Mouse (Mus musculus) heart, embryonic 15.5 days (tissue): ENCODE measurements around the gene Adamtsl3. TPM values are rescaled to one million over a fixed set of nuclear protein-coding genes. Genes with fewer than 3 reads are reported as not detected.
A peak's percentile ranks its signal among the peaks of the same experiment; 100 is the strongest.
"Not testable (repeated sequence)": the region's sequence is repeated elsewhere in the genome, so short reads cannot be mapped to it uniquely, and the experiment has no call there.

ENCODE experiments used
- ATAC-seq: fragments of 200-750 bp; cut with Nextera tagmentation; replicated peaks from 2 replicates; pipeline ENCODE4 v1.8.0; 2017; ENCODE audit warnings: low read depth, moderate TSS enrichment; ENCODE audit not compliant: insufficient number of reproducible peaks, insufficient read depth, low FRiP score
- H3K27ac ChIP-seq: fragments of 300-500 bp; sonication (generic); 2 replicates; pipeline ENCODE4 v1.5.1; 2015; ENCODE audit warnings: mild to moderate bottlenecking, inconsistent platforms
- H3K27me3 ChIP-seq: fragments of 300-500 bp; sonication (generic); 2 replicates; pipeline ENCODE4 v1.6.1; 2015; ENCODE audit warnings: inconsistent platforms
- H3K36me3 ChIP-seq: fragments of 300-500 bp; sonication (generic); 2 replicates; pipeline ENCODE4 v1.6.1; 2015; ENCODE audit warnings: mild to moderate bottlenecking, inconsistent platforms
- H3K4me1 ChIP-seq: fragments of 300-500 bp; sonication (generic); replicated peaks from 2 replicates; pipeline ENCODE4 v1.6.1; 2015; ENCODE audit warnings: inconsistent platforms
- H3K4me2 ChIP-seq: fragments of 300-500 bp; sonication (generic); 2 replicates; pipeline ENCODE4 v1.6.1; 2015; ENCODE audit warnings: inconsistent platforms, mild to moderate bottlenecking, moderate library complexity
- H3K4me3 ChIP-seq: fragments of 300-500 bp; sonication (generic); 2 replicates; pipeline ENCODE4 v1.5.1; 2015; ENCODE audit warnings: mild to moderate bottlenecking, inconsistent platforms
- H3K9ac ChIP-seq: fragments of 300-500 bp; sonication (generic); 2 replicates; pipeline ENCODE4 v1.6.1; 2015; ENCODE audit warnings: mild to moderate bottlenecking, inconsistent platforms
- H3K9me3 ChIP-seq: fragments of 300-500 bp; sonication (generic); replicated peaks from 2 replicates; pipeline ENCODE4 v1.6.1; 2016; ENCODE audit warnings: inconsistent platforms
- WGBS: fragments of 180-500 bp; shearing (Covaris S2); methylation state at CpG from one replicate; pipeline ENCODE4 v1.1.7; 2015; ENCODE audit warnings: mixed read lengths; 5-methylcytosine and 5-hydroxymethylcytosine counted together
- polyA plus RNA-seq: library from polyadenylated mRNA; unstranded; fragments of >200 nt; fragmentation: Nextera tagmentation; extraction: Ambion mirVana; gene quantifications from 2 replicates; pipeline ENCODE4 v1.2.1, GENCODE M21; 2015

Adamtsl3 gene
- polyA plus RNA-seq, 1 experiment from 2014 or later, result 1.5 TPM

- no peak for ATAC-seq
- H3K4me1 ChIP-seq, result no peaks in the 10 kb centered on the region
- no peaks in the 10 kb centered on the region for H3K27me3 ChIP-seq
Measured at GRCm38 (mm10) chr7:82394435-82395186, 59.1 kb downstream of the Adamtsl3 start.

DNA sequence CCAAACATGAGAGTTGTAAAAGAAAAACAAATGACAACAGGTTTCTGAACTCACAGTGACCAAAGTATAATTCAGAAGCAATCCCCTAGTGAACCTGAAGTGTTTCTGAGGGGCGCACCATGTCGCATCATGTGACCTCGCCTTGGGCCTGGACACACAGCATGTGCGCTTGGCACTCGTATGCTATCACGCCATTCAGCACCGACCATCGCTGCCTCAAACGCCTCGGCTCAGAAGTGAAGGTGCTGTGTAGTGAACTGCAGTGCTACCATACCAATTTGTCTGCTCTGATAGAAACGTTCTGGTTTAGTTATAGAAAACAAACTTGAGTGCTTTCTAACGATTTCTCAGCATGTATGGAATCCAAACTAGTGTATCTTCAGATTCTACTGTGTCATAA lies 59.7 kb downstream of the Adamtsl3 start:
- WGBS, result 85% methylated on average over 12 of the region's 12 CpGs
- Histone ChIP-seq H3K4me3 (no peak overlapping the region), H3K27ac (no peak overlapping the region), H3K9ac (no peak overlapping the region), H3K9me3 (no peaks in the 10 kb centered on the region), H3K4me1 (no peaks in the 10 kb centered on the region), H3K36me3 (no peaks in the 10 kb centered on the region), H3K27me3 (no peaks in the 10 kb centered on the region), H3K4me2 (no peak overlapping the region)
- no peak for ATAC-seq

More at GRCm38 (mm10) chr7:82394435-82395186, 59.1 kb downstream of the Adamtsl3 start:
- Histone ChIP-seq H3K4me2 (no peak overlapping the region), H3K4me3 (no peak overlapping the region), H3K9me3 (no peaks in the 10 kb centered on the region), H3K9ac (no peak overlapping the region), H3K27ac (no peak overlapping the region), H3K36me3 (no peaks in the 10 kb centered on the region)
- 76% methylated on average over 6 of the region's 6 CpGs for WGBS

DNA sequence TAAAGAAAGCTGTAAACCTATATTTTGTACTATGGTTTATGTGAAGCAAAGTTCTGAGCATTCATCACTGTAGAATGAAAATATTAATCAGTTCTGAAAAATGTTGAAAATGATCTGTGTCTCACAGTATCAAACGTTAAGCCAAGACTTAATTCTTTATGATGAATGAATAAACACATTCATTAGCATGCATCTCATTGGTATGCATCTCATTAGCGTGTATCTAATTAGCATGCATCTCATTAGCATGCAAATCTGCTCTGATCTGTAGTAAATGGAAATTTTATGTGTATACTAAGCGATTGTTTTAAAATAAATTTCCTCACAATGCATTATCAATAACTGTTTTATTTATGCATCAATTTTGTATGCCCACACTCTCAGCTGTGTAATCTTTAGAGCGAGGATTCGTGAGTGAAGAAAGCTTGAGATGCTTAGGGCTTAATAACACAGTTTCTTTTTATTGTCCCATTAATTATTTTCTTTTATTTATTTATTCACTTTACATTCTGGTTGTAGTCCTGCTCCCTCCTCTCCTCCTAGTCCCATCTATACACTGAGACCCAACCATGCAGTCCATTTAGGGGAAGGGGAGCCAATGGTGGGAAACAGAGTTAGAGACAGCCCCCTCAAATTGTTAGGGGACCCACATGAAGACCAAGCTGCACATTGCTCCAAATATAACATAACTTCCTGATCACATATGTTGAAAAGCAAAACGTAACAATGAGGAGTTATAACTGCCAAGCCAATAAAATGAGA lies 60.4 kb downstream of the Adamtsl3 start:
- Histone ChIP-seq H3K36me3 (no peaks in the 10 kb centered on the region), H3K9ac (no peak overlapping the region), H3K9me3 (no peaks in the 10 kb centered on the region), H3K27ac (no peak overlapping the region), H3K4me1 (no peaks in the 10 kb centered on the region), H3K4me2 (no peak overlapping the region), H3K4me3 (no peak overlapping the region), H3K27me3 (no peaks in the 10 kb centered on the region)
- WGBS, result 79% methylated on average over 6 of the region's 6 CpGs
- no peak for ATAC-seq

DNA sequence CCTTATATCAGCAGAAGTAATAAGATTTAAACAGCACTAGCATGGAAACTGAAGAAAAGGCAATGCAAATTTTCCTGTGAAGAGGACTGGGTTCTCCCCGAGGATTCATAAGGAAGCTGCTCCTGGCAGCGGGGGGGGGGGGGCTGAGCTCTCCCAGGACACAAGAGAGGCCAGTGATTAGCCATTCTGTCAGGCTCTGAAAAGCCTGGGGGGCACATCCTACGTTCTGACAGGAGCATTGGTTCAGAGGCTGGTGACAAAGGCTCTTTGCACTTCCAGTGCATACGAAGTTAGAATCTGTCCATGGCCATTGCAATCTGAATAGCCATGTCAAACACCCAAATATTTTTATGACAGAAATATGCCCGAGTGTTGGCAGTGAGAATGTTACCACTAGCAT lies 61.4 kb downstream of the Adamtsl3 start:
- Histone ChIP-seq H3K9ac (no peak overlapping the region), H3K36me3 (no peaks in the 10 kb centered on the region), H3K27ac (no peak overlapping the region), H3K27me3 (no peaks in the 10 kb centered on the region), H3K4me3 (no peak overlapping the region), H3K4me2 (no peak overlapping the region), H3K9me3 (no peaks in the 10 kb centered on the region), H3K4me1 (no peaks in the 10 kb centered on the region)
- 29% methylated on average over 4 of the region's 5 CpGs for WGBS
- no peak for ATAC-seq

DNA sequence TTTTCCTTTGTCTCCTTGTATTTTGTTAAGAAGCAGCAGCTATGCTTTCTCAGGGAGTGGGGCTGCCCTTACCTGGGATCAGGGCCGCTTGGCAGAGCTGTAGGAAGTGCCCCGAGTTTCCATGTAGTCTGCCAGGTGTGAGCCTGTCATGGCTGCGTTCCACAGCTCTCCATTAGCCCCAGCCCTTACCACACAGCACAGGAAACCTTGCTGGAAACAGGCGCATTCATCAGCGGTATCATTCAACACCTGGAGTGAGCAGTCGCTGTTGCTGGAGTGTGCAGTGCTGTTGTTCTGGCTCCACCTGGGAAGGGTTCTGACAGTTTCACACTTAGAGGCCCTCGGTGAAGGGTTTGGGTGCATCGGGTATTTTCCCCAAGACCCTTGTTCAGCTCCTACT lies 62.1 kb downstream of the Adamtsl3 start:
- H3K36me3 ChIP-seq, result no peaks in the 10 kb centered on the region
- no peak overlapping the region for H3K4me3 ChIP-seq
- 59% methylated on average over 8 of the region's 8 CpGs for WGBS
- H3K9me3 ChIP-seq, result no peaks in the 10 kb centered on the region
- no peak overlapping the region for H3K27ac ChIP-seq
- no peak overlapping the region for H3K9ac ChIP-seq
- no peak for ATAC-seq
- no peak overlapping the region for H3K4me2 ChIP-seq
- no peaks in the 10 kb centered on the region for H3K4me1 ChIP-seq
- H3K27me3 ChIP-seq, result no peaks in the 10 kb centered on the region

GRCm38 (mm10) chr7:82405466-82406045 lies 70.1 kb downstream of the Adamtsl3 start:
- Histone ChIP-seq H3K27ac (no peak overlapping the region), H3K4me2 (no peak overlapping the region), H3K9ac (no peak overlapping the region), H3K4me1 (no peaks in the 10 kb centered on the region), H3K27me3 (no peaks in the 10 kb centered on the region), H3K9me3 (no peaks in the 10 kb centered on the region), H3K36me3 (no peaks in the 10 kb centered on the region), H3K4me3 (no peak overlapping the region)
- no peak for ATAC-seq
- WGBS, result 79% methylated on average over 9 of the region's 9 CpGs

DNA sequence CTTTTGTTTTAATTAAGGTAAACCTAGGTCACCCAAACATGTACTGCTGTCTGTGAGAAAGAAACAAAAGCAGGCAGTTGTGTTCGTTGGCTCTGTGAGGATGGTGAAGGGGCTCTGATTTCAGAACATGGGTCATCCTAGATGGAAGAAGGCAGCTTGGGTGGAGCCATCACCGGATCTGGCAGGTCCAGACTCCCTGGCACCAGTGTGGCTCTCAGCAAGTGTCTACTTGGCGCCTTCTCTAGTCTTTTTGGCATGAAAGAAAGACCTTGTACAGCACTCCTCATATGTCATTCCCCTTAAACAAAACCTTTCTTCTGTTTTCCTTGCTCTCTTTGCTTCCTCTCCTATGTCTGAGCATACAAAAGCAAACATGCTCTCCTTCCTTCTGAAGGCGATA lies 75.5 kb downstream of the Adamtsl3 start:
- no peak overlapping the region for H3K9ac ChIP-seq

DNA sequence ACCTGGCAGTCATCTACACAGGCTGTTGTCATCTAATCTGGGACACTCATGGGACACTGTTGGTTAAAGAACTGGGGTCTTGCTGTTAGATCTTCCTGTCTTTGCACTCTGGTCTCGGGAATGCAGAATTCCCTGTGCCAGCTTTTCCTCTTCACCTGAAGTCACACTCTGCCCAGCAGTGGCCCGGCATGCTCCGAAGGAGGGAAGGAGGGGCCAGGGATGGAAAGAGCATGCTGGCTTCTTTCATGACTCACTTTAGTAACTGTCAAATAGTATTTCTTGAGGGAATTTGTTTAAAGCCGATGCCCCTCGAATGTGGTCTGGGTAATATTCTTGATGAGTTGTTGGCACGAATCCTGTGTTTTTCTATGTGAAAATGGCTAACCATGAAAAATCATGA lies 81.2 kb downstream of the Adamtsl3 start:
- no peaks in the 10 kb centered on the region for H3K36me3 ChIP-seq
- 54% methylated on average over 6 of the region's 6 CpGs for WGBS

More for the DNA sequence above, 75.5 kb downstream of the Adamtsl3 start:
- H3K27me3 ChIP-seq, result no peaks in the 10 kb centered on the region
- no peak overlapping the region for H3K27ac ChIP-seq
- H3K4me3 ChIP-seq, result no peak overlapping the region
- H3K4me2 ChIP-seq, result no peak overlapping the region
- WGBS, result 61% methylated on average over 4 of the region's 4 CpGs
- no peak for ATAC-seq
- no peaks in the 10 kb centered on the region for H3K4me1 ChIP-seq
- H3K9me3 ChIP-seq, result no peaks in the 10 kb centered on the region
- H3K36me3 ChIP-seq, result no peaks in the 10 kb centered on the region

DNA sequence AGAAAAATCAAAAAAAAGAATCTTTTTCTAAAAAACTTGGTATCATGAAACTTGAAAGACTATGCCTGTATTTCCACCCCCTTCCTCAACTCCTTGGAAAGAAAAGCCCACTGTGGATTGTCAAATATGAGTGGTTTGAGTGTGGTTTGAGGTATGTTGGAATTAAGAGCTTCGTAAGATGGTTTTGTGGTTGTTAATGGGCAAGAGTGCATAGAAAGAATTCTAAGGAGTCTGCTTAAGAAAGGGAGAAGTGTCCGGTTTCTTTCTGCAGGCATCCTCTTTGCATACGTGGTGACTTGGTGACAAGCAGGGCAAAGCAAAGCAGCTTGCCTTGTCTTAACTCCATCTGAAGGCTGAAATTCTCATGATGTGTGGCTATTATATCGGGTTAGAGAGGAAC lies 81.6 kb downstream of the Adamtsl3 start:
- Histone ChIP-seq H3K36me3 (no peaks in the 10 kb centered on the region), H3K27me3 (no peaks in the 10 kb centered on the region), H3K27ac (no peak overlapping the region), H3K4me2 (no peak overlapping the region), H3K9ac (no peak overlapping the region), H3K4me3 (no peak overlapping the region), H3K9me3 (no peaks in the 10 kb centered on the region), H3K4me1 (peaks cover 8% of the 10 kb centered on the region)
- ATAC-seq, result no peak
- 81% methylated on average over 4 of the region's 4 CpGs for WGBS

More for the DNA sequence above, 81.2 kb downstream of the Adamtsl3 start:
- no peak overlapping the region for H3K27ac ChIP-seq
- 0 out of 2 replicates have a peak, but pooled peaks cover 5% of the 10 kb centered on the region for H3K4me1 ChIP-seq
- H3K4me2 ChIP-seq, result no peak overlapping the region
- no peaks in the 10 kb centered on the region for H3K9me3 ChIP-seq
- H3K27me3 ChIP-seq, result no peaks in the 10 kb centered on the region
- no peak overlapping the region for H3K4me3 ChIP-seq
- ATAC-seq, result no peak
- H3K9ac ChIP-seq, result no peak overlapping the region

GRCm38 (mm10) chr7:82420329-82421052 lies 85.0 kb downstream of the Adamtsl3 start:
- H3K27me3 ChIP-seq, H3K27ac ChIP-seq, H3K4me3 ChIP-seq, H3K4me2 ChIP-seq, H3K9ac ChIP-seq, H3K36me3 ChIP-seq, H3K9me3 ChIP-seq, ATAC-seq: not testable (repeated sequence)
- WGBS, result 68% methylated on average over 6 of the region's 6 CpGs
- peaks cover 38% of the 10 kb centered on the region for H3K4me1 ChIP-seq

- Histone ChIP-seq H3K4me1 (peaks cover 45% of the 10 kb centered on the region), H3K27me3 (no peaks in the 10 kb centered on the region), H3K9me3 (no peaks in the 10 kb centered on the region), H3K36me3 (no peaks in the 10 kb centered on the region), H3K4me3 (no peak overlapping the region), H3K9ac (no peak overlapping the region), H3K4me2 (no peak overlapping the region), H3K27ac (peak overlapping the region; percentile 91)
- 7% methylated on average over 3 of the region's 3 CpGs for WGBS
- ATAC-seq, result peak; percentile 86
Measured at GRCm38 (mm10) chr7:82422561-82422960, 87.1 kb downstream of the Adamtsl3 start.
